Mouse (Mus musculus): Measurements from ENCODE around the gene L1cam. TPM values are rescaled to one million over a fixed set of nuclear protein-coding genes. Genes with fewer than 3 reads are reported as not detected.

The L1cam gene
- total RNA-seq, 1 experiment: 6.0 TPM

DNA sequence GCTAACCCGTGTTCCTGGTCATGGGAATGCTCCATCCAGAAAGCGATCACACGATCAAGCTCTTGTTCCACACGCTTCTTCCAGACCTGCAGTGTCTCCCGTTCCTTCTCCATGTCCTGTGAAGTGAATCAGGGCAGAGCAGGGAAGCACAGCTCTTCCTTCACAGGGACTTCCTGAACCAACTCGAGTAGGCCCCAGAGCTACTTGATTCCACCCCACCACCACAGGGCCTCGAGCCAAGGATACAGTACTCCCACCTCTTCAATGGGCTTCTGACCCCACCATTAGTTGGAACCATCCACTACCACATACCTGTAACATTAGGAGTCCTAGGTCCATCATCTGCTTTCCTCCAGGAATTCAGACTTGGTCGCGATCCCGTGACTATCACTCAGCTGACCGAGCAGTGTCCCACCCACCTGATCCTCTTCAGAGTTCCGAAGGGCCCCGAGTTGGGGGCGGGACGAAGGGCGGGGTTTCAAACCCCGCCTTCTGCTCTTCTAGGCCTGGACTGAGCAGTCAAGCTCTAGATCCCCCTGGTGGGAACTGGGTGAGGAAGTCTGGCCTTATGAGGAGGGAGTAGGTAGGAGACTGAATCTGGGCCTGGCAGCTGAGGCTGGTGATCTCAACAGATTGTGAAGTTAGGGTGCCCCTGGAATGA lies 34.6 kb upstream of the L1cam start, which contains the start of gene Renbp:
TSS of gene Renbp (minus strand) at position 449 of the 661 bp plus-strand sequence.
- peak within 1 kb of the TSS; percentile 65 for H3K9ac ChIP-seq (ENCODE audit: insufficient read depth, low read depth, low read length, poor library complexity, severe bottlenecking)

DNA sequence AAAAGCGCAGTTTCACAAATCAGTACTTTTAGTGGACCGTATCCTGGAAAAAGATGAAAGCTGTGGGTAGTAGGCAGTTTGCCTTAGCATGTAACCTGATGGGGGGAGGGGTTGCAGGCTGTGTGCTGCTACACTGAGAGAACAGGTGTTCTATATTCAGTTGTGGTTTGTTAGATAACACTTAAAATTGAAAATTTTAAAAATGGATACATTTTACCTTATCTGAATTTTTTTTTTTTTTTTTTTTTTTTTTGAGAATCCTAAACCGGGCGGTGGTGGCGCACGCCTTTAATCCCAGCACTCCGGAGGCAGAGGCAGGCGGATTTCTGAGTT lies 26.6 kb upstream of the L1cam start:
- in situ Hi-C loops (cut with MboI; ENCODE audit: low sequenced_read_pairs in 2 of 2, unreplicated experiment in 2 of 2): no loop called here
- Histone ChIP-seq H3K4me1 (ENCODE audit: control insufficient read depth in 2 of 2, insufficient read depth in 2 of 2, low read length in 2 of 2, poor library complexity in 1 of 2) (no peaks in the 10 kb centered on the region), H3K4me3 (ENCODE audit: insufficient read depth in 1 of 2, low read depth in 1 of 2, low read length in 2 of 2, poor library complexity in 1 of 2, severe bottlenecking in 1 of 2) (peak overlapping the region; percentile 76 to 97), H3K36me3 (ENCODE audit: control insufficient read depth, insufficient read depth, low read length, poor library complexity, severe bottlenecking) (peaks cover 17% of the 10 kb centered on the region), H3K9ac (ENCODE audit: insufficient read depth, low read depth, low read length, poor library complexity, severe bottlenecking) (peak overlapping the region; percentile 77), H3K27ac (ENCODE audit: insufficient read depth, low read depth, low read length, poor library complexity, severe bottlenecking) (peak overlapping the region; percentile 66; the same call in 1 of the 2 replicates), H3K9me3 (ENCODE audit: control insufficient read depth, insufficient read depth, low read depth, low read length) (no peaks in the 10 kb centered on the region)
- no peak for DNase-seq (ENCODE audit: low read depth, low spot score)
- TF ChIP-seq ZNF384 (IDR thresholded peaks at IDR 0.05; ENCODE audit: low read depth, low read length) (peak; percentile 80), CHD2 (IDR thresholded peaks at IDR 0.05; ENCODE audit: low read depth, low read length) (no peak)

More for the DNA sequence above, 34.6 kb upstream of the L1cam start, which contains the start of gene Renbp:
- peaks cover 4 to 7% of the 10 kb centered on the region in 2 experiments; a peak in 1 of 4 replicates for H3K4me1 ChIP-seq (ENCODE audit: control insufficient read depth in 2 of 2, insufficient read depth in 2 of 2, low read length in 2 of 2, poor library complexity in 1 of 2)
- H3K4me3 ChIP-seq (ENCODE audit: insufficient read depth in 1 of 2, low read depth in 1 of 2, low read length in 2 of 2, poor library complexity in 1 of 2, severe bottlenecking in 1 of 2): peak within 1 kb of the TSS; percentile 62 to 95
- H3K36me3 ChIP-seq (ENCODE audit: control insufficient read depth, insufficient read depth, low read length, poor library complexity, severe bottlenecking): peaks cover 18% of the 10 kb centered on the region
- no peak for TF ChIP-seq ZNF384 (IDR thresholded peaks at IDR 0.05; ENCODE audit: low read depth, low read length)
- TF ChIP-seq HCFC1 (IDR thresholded peaks at IDR 0.05; ENCODE audit: borderline replicate concordance, insufficient read depth, low read length): no peak
- no peak for TF ChIP-seq ZC3H11A (IDR thresholded peaks at IDR 0.05; ENCODE audit: borderline replicate concordance, low read depth, low read length)
- TF ChIP-seq MAFK (IDR thresholded peaks at IDR 0.05; ENCODE audit: insufficient read depth, low read depth, low read length): no peak
- H3K27ac ChIP-seq (ENCODE audit: insufficient read depth, low read depth, low read length, poor library complexity, severe bottlenecking): peak within 1 kb of the TSS; percentile 71; the same call in 1 of the 2 replicates
- peak; percentile 75 for DNase-seq (ENCODE audit: low read depth, low spot score)
- in situ Hi-C loops (cut with MboI; ENCODE audit: low sequenced_read_pairs in 2 of 2, unreplicated experiment in 2 of 2): no loop called here
- no peaks in the 10 kb centered on the region for H3K9me3 ChIP-seq (ENCODE audit: control insufficient read depth, insufficient read depth, low read depth, low read length)

DNA sequence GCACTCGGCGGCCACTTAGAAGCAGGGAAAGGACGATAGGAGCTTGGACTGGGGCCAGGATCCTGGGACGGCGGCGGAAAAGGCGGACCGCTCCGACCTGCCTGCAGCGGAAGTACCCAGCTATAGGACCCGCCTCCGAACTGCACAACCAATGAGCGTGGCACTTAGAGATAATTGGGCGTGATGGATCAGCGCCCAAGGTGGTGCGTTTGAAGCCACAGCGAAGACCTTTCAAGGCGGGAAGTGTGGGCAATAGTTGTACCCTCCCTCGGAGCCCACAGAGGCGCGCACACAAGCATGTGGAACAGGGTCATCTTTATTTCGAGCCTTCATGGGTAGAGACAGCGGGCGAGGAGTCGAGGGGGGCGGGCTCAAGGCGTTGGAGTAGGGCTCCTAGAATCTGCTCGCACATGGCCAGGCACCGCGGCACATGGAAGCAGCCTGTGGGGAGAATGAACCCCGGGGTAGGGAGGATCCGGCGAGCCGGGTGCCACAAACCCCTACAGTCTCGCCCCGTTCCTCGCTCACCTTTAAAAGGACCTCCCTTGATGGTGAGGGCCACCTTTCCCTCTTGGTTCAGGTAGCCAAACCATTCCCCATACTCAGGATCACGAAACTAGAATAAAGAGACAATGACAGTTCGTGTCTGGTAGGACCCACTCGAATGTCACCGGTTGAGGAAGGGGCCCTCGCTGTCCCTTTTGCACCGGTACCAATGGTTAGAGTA lies 26.1 kb upstream of the L1cam start, which contains the start of the genes Arhgap4 and Naa10:
TSS of gene Arhgap4 (minus strand) at position 48 of the 727 bp plus-strand sequence.
TSS of gene Naa10 (minus strand) at position 122 of the 727 bp plus-strand sequence.
- Histone ChIP-seq H3K9me3 (ENCODE audit: control insufficient read depth, insufficient read depth, low read depth, low read length) (no peaks in the 10 kb centered on the region), H3K27ac (ENCODE audit: insufficient read depth, low read depth, low read length, poor library complexity, severe bottlenecking) (peak within 1 kb of the TSS; percentile 66), H3K9ac (ENCODE audit: insufficient read depth, low read depth, low read length, poor library complexity, severe bottlenecking) (peak within 1 kb of the TSS; percentile 80), H3K36me3 (ENCODE audit: control insufficient read depth, insufficient read depth, low read length, poor library complexity, severe bottlenecking) (peaks cover 21% of the 10 kb centered on the region), H3K4me1 (ENCODE audit: control insufficient read depth in 2 of 2, insufficient read depth in 2 of 2, low read length in 2 of 2, poor library complexity in 1 of 2) (no peaks in the 10 kb centered on the region), H3K4me3 (ENCODE audit: insufficient read depth in 1 of 2, low read depth in 1 of 2, low read length in 2 of 2, poor library complexity in 1 of 2, severe bottlenecking in 1 of 2) (peak within 1 kb of the TSS; percentile 76 to 97)
- no peak for TF ChIP-seq CHD2 (IDR thresholded peaks at IDR 0.05; ENCODE audit: low read depth, low read length)
- TF ChIP-seq HCFC1 (IDR thresholded peaks at IDR 0.05; ENCODE audit: borderline replicate concordance, insufficient read depth, low read length): no peak
- TF ChIP-seq MAFK (IDR thresholded peaks at IDR 0.05; ENCODE audit: insufficient read depth, low read depth, low read length): no peak
- TF ChIP-seq ZNF384 (IDR thresholded peaks at IDR 0.05; ENCODE audit: low read depth, low read length): no peak
- no peak for TF ChIP-seq ZC3H11A (IDR thresholded peaks at IDR 0.05; ENCODE audit: borderline replicate concordance, low read depth, low read length)
- in situ Hi-C loops (cut with MboI; ENCODE audit: low sequenced_read_pairs in 2 of 2, unreplicated experiment in 2 of 2): no loop called here
- peak; percentile 73 for DNase-seq (ENCODE audit: low read depth, low spot score)

DNA sequence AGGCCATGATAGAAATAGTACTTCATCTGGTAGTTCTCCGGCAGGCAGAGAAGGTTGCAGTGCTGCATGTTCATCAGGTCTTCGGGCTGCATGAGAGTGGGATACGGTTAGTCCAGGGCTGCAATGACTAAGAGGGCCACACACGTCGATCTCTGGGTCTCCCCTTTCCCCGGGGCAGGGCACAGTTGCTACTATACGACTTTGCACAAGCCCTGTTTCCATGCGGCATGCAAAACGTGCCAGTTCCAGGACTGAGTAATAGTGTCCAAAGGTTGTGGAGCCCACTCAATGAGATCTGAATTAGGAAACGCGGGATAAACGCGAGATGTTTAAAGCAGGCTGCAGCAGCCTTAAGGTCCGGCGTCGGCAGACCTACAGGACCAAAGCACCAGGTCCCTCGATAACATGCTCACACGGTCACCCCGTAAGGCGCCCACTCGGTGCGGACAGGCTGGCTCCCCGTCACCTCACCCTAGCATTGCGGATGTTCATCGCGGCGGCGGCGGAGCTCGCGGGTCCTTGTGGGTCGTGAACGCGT lies 25.4 kb upstream of the L1cam start:
- H3K36me3 ChIP-seq (ENCODE audit: control insufficient read depth, insufficient read depth, low read length, poor library complexity, severe bottlenecking): peaks cover 21% of the 10 kb centered on the region
- TF ChIP-seq HCFC1 (IDR thresholded peaks at IDR 0.05; ENCODE audit: borderline replicate concordance, insufficient read depth, low read length) (no peak), MAFK (IDR thresholded peaks at IDR 0.05; ENCODE audit: insufficient read depth, low read depth, low read length) (no peak), ZNF384 (IDR thresholded peaks at IDR 0.05; ENCODE audit: low read depth, low read length) (no peak), ZC3H11A (IDR thresholded peaks at IDR 0.05; ENCODE audit: borderline replicate concordance, low read depth, low read length) (no peak), CHD2 (IDR thresholded peaks at IDR 0.05; ENCODE audit: low read depth, low read length) (no peak)
- H3K4me3 ChIP-seq (ENCODE audit: insufficient read depth in 1 of 2, low read depth in 1 of 2, low read length in 2 of 2, poor library complexity in 1 of 2, severe bottlenecking in 1 of 2): peak overlapping the region; percentile 76 to 97
- no peaks in the 10 kb centered on the region for H3K4me1 ChIP-seq (ENCODE audit: control insufficient read depth in 2 of 2, insufficient read depth in 2 of 2, low read length in 2 of 2, poor library complexity in 1 of 2)
- peak overlapping the region; percentile 26; the same call in 1 of the 2 replicates for H3K27ac ChIP-seq (ENCODE audit: insufficient read depth, low read depth, low read length, poor library complexity, severe bottlenecking)
- in situ Hi-C loops (cut with MboI; ENCODE audit: low sequenced_read_pairs in 2 of 2, unreplicated experiment in 2 of 2): no loop called here
- no peak for DNase-seq (ENCODE audit: low read depth, low spot score)
- H3K9ac ChIP-seq (ENCODE audit: insufficient read depth, low read depth, low read length, poor library complexity, severe bottlenecking): peak overlapping the region; percentile 80
- H3K9me3 ChIP-seq (ENCODE audit: control insufficient read depth, insufficient read depth, low read depth, low read length): no peaks in the 10 kb centered on the region

Data from ES-E14 (cell line).